Mouse (Mus musculus): ENCODE data around the gene Mast1.
A peak's percentile ranks its signal among the peaks of the same experiment; 100 is the strongest.

The Mast1 gene

GRCm38 (mm10) chr8:84973803-84974542, 36.8 kb upstream of the Mast1 start:
- no peak for DNase-seq (ENCODE audit: low read depth)

- DNase-seq (ENCODE audit: low read depth): no peak
Measured at GRCm38 (mm10) chr8:84973079-84973478, 35.9 kb upstream of the Mast1 start.

GRCm38 (mm10) chr8:84970913-84971312, 33.8 kb upstream of the Mast1 start:
- no peak for DNase-seq (ENCODE audit: low read depth)

GRCm38 (mm10) chr8:84970135-84970790, 33.1 kb upstream of the Mast1 start:
- DNase-seq (ENCODE audit: low read depth): no peak

GRCm38 (mm10) chr8:84969241-84970134, 32.3 kb upstream of the Mast1 start, which contains the start of the genes Gm49661, Prdx2 and Rnaseh2a:
Gm49661 (minus strand) TSS chr8:84969433.
Prdx2 (plus strand) TSS chr8:84969587.
Rnaseh2a (minus strand) TSS chr8:84969767.
- no peak for DNase-seq (ENCODE audit: low read depth)

GRCm38 (mm10) chr8:84968650-84969049, 31.5 kb upstream of the Mast1 start:
- DNase-seq (ENCODE audit: low read depth): no peak

DNA sequence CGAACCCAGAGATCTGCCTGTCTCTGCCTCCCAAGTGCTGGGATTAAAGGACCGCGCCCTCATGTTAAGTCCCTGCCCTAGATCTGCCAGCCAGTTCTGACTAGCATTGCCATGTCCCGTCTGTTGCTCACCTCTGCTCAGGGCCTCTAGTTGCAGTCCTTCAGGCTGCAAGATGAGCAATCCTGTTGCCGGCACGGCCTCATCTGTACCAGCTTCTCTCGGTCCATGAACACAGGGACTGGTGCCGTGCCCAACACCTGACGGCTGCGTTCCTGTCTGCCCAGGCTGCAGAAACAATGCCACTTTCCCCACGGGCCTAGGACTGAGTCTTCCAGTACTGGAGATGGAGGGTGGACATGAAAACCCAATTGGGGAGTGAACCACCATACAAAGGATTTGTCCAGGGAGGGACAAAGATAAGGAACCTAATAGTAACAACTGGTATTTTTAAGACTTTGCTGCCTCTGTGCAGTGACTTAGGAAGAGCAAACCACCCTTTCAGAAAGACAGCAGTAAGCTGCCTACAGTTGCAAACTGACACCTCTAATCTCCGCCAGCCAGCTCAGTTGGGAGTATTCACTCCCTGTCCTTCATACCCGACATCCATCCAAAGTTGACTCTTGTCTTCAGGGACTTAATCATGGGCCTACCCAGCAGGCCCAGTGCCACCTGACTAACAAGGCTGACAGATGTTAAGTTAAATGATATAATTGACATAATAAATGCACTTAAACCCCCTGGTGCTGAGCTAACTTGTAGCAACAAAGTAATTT, 30.6 kb upstream of the Mast1 start:
- no peak for DNase-seq (ENCODE audit: low read depth)

GRCm38 (mm10) chr8:84966603-84967002, 29.4 kb upstream of the Mast1 start:
- DNase-seq (ENCODE audit: low read depth): no peak

DNA sequence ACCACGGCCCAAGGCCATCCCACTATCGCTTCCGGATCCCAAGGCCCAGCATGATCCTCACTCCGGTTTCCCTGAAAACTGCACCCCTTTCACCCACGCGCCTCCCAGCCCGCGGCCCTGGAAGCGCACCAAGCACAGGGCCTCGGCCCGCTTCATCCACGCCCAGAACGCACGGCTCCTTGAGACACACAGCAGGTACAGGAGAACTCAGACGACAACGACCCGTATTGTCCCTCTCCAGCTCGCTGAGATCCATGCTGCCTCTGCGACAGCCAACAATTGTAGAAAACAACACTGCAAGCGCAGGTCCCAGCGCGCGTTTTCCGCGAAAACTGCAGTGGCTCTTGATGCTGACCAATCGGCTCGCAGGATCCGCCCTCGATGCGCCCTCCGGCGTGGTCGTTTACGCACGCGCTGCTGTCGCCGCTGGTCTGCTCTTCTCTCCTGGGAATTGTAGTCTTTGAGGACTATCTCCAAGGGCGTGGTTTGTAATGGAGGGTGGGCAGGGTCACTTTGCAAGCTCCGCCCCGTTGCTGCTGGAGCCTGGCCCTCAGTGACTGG, 28.7 kb upstream of the Mast1 start:
- DNase-seq (ENCODE audit: low read depth): peak; percentile 96

DNA sequence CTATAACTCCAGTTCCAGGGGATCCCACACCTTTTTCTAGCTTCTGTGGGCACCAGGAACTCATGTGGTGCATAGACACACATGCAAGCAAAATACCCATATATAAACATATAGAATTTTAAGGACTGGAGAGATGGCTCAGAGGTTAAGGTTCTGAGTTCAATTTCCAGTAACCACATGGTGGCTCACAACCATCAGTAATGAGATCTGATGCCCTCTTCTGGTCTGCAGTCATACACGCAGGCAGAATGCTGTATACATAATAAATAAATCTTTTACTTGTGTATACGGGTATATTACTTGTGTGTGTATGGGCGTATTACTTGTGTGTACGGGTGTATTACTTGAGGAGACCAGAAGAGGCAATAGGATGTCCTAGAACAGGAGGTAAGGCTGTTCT, 26.8 kb upstream of the Mast1 start:
- no peak for DNase-seq (ENCODE audit: low read depth)

DNA sequence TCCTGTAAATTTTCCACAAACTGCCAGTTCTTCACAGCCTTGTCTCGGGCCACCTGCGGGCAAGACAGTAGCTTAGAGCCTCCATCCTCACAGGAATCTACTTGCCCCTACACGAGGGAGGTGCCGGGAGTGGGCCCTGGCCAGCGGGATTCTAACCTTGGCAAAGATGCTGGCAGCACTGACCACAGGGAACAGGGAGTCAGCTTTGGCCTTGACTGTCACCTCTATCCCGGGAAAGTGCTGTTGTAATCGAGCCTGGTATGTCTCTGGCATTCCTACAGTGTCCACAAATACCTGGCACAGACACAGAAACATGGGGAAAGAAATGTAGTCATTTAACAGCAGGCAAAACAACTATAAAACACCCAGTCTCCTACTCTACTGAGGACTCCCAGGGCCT, 22.7 kb upstream of the Mast1 start:
- no peak for DNase-seq (ENCODE audit: low read depth)

DNA sequence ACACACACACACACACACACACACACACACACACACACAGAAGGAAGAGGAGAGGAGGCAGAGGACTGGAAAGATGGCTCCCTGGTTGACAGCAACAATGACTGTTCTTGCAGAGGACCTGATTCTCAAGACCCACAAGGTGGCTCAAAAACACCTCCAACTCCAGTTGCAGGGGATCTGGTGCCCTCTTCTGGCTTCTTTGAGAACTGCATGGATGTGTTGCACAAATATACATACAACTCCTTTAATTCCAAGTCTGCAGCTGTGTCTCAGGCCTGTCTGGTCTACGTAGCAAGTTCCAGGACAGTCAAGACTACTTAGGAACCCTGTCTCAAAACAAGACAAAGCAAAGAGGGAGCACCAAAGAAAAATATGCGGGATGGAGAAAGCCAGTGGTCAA, 19.6 kb upstream of the Mast1 start:
- DNase-seq (ENCODE audit: low read depth): peak; percentile 81

DNA sequence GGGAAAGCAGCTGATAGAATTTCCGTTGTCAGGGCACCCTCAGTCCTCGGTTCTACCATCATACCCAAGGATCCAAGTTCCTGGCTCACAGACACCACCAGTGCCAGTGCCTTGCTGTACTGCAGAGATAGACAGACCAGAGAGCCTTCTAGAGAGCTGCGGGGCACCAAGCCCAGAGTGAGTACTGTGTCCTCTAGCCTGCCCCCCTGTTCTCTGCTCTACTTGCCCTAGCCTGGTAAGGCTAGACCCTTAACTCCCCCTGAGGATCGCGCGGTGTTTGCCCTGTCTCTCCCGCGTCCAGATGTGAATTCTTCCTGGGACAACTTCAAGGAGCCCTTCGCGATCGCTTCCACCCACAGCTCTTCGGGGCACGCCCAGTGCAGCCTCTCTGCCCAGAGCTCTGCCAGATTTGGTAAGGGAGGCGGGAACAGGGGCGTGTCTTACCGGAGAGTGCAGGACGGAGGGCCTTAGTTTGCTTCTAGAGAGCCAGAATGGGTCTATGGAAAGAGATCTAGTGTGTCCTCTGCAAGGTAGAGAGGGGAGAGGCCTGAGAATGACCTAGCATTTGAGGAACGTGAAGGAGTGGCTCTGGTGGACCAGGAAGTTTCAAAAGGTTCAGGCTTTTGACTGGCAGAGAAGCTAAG, 15.6 kb upstream of the Mast1 start:
- no peak for DNase-seq (ENCODE audit: low read depth)

GRCm38 (mm10) chr8:84949753-84950152, 12.6 kb upstream of the Mast1 start:
- DNase-seq (ENCODE audit: low read depth): no peak

DNA sequence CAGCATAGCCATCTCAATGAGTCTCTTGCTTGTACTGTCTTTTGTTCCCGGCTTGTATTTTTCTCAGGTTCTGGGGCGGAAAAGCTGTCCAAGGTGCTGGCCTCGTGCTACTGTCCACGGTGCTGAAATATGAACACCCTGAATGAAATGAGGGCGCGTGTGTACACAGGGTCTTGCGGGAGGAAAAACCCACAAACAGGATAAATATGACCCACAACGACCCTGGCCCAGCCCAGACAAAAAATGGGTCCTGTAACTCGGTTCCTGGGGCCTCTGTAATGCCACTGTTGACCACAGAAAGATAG, 10.0 kb upstream of the Mast1 start:
- peak; percentile 70 for DNase-seq (ENCODE audit: low read depth)

DNA sequence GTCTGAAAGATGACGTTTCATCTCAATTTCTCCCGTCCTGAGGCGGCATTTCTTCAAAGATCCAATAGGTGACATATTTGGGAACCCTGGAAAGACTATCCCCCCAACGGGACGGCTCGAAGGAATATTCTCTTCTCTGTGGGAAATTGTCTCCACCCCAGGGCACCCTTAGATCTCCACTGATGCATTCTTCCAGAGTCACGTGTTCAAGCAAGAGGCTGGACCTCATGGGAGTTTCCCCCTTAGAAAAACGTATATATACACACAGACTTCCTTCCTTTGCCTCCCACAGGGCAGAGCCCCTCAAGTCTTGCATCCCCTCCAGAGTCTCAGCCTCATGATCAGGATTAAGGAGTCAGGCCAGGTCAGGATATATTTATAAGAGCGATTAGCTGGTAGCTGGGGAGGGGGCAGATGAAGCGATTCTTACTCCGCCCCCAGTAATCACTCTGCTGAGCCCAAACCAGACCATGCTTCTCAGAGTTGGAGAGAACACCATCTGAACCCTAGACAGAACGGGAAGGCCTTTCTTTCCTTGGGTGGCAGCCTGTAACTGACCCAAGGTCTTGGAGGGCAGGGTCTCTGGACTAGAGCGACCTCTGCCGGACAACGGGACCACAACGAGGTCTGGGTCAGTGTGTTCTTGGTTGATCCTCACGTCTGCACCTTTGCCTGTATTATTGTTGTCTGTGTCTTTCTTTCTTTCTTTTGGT, 9.5 kb upstream of the Mast1 start, which contains the start of gene Rtbdn:
Gene Rtbdn, plus strand, starts transcription at position 464 of the 713 bp plus-strand sequence.
- no peak for DNase-seq (ENCODE audit: low read depth)

DNA sequence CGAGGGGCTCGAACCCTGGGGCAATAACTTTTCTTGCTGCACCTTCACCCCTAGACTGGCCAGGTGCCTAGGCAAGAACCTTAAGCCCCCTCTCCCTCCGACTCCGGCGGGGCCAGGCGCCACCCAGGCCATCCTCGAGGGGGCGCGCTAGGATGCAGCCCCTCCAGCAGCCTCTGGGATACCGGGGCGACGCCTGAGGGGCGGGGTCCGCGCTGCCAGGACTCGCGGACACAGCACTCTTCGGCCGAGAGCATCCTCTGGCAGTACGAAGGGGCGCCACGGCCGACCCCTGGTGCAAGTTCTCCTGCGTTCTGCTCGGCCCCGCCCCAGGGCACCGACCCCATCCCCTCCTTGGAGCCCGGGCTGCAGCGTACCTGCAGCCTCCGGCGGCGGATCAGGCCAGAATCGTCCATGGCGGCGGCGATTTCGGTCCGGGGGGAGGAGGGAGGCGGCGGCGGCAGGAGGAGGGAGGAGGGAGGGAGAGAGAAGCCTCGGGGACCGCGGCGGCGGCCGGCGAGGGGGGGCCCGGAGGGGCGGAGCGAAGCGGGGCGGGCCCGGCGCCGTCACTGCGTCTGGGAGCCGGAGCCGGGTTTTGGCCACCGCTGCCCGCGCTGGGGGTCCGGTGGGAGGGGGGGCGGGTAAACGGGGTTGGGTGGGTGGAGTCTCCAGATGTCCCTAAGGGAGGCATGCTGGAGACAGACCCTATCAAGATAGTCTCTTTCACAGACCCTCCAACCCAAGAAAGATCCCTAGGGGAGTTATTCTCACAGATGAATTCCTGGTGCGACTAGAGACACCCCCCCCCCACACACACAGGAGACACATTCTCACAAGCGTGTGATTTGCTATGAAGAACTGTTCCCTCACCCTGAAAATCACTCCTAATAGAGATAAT, 8.7 kb upstream of the Mast1 start:
- no peak for DNase-seq (ENCODE audit: low read depth)

DNA sequence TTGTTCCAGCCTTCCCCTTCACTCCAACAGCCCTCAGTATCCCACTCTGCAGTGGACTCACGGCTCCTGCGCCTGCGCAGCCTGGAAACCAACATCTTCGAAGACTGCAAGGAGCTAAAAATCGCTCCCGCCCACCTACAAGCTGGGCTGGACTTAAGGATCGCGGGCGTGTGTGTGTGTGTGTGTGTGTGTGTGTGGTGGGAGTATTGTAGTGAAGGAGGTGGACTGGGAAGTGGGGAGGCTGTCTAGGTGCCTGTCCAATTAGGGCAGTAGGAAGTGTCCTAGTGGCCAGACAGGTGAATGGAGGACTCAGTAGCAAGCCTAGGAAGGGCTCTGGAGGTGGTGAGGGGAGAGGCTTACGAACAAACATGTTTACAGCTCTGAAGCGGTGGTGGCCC, 8.1 kb upstream of the Mast1 start:
- DNase-seq (ENCODE audit: low read depth): no peak

GRCm38 (mm10) chr8:84944478-84945160, 7.5 kb upstream of the Mast1 start:
- peak; percentile 81 for DNase-seq (ENCODE audit: low read depth)

Measured in c-Kit-positive CD71-positive TER-119-negative erythroid progenitor cells, embryonic 14.5 days (primary cell).